Mouse (Mus musculus) limb, embryonic 12.5 days (tissue): ENCODE data around the gene Col17a1. TPM values are rescaled to one million over a fixed set of nuclear protein-coding genes. Genes with fewer than 3 reads are reported as not detected.

Experiments
- ATAC-seq: fragments of 200-750 bp; cut with Nextera tagmentation; 2 replicates; pipeline ENCODE4 v1.8.0; 2017; ENCODE audit warnings: low read depth, moderate TSS enrichment; ENCODE audit not compliant: insufficient number of reproducible peaks, insufficient read depth, low FRiP score, low TSS enrichment
- H3K27ac ChIP-seq: fragments of 300-500 bp; sonication (generic); 2 replicates; pipeline ENCODE4 v1.5.1; 2016; ENCODE audit warnings: mild to moderate bottlenecking, moderate library complexity
- H3K27me3 ChIP-seq: fragments of 300-500 bp; sonication (generic); 2 replicates; pipeline ENCODE4 v1.6.1; 2016; ENCODE audit warnings: mild to moderate bottlenecking, moderate library complexity
- H3K36me3 ChIP-seq: fragments of 300-500 bp; sonication (generic); 2 replicates; pipeline ENCODE4 v1.6.1; 2016; ENCODE audit warnings: mild to moderate bottlenecking, moderate library complexity
- H3K4me1 ChIP-seq: fragments of 300-500 bp; sonication (generic); replicated peaks from 2 replicates; pipeline ENCODE4 v1.6.1; 2016
- H3K4me2 ChIP-seq: fragments of 300-500 bp; sonication (generic); 2 replicates; pipeline ENCODE4 v1.6.1; 2016; ENCODE audit warnings: mild to moderate bottlenecking, moderate library complexity
- H3K4me3 ChIP-seq: fragments of 300-500 bp; sonication (generic); replicated peaks from 2 replicates; pipeline ENCODE4 v1.5.1; 2016; ENCODE audit warnings: mild to moderate bottlenecking
- H3K9ac ChIP-seq: fragments of 300-500 bp; sonication (generic); replicated peaks from 2 replicates; pipeline ENCODE4 v1.6.1; 2016; ENCODE audit warnings: mild to moderate bottlenecking, moderate library complexity
- H3K9me3 ChIP-seq: fragments of 300-500 bp; sonication (generic); 2 replicates; pipeline ENCODE4 v1.6.1; 2016; ENCODE audit warnings: mild to moderate bottlenecking, moderate library complexity
- WGBS: fragments of 180-500 bp; shearing (Covaris S2); methylation state at CpG from one replicate; pipeline ENCODE4 v1.1.7; 2016; 5-methylcytosine and 5-hydroxymethylcytosine counted together
- polyA plus RNA-seq: library from polyadenylated mRNA; unstranded; fragments of >200 nt; fragmentation: Nextera tagmentation; extraction: Ambion mirVana; gene quantifications from 2 replicates; pipeline ENCODE4 v1.2.1, GENCODE M21; 2016

Col17a1 gene
- 9.1 and 9.3 TPM in 2 replicates for polyA plus RNA-seq

DNA sequence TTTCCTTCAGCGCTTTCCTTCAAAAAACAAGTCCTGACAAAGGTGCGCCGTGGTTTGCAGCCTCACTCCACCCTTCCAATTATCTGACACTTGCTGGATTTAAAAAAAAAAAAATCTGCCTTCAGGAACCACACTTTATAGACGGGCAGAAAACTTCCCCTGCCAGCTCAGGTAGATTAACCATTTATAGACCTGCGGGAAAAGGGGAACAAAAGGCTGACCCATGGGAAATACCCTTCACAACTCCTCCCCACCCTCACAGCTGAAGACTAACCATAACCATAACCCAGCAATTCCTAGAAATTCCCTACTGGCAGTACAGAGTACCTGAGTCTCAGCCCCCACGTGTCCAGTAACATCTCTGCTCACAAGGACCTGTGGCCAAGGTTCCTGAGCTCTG is at the start of gene Col17a1:
Col17a1 (minus strand) TSS at position 101 of the 400 bp plus-strand sequence.
- Histone ChIP-seq H3K4me3 (peak within 1 kb of the TSS; percentile 12; the same call in 1 of the 2 replicates), H3K27ac (peak within 1 kb of the TSS; percentile 54; the same call in 1 of the 2 replicates), H3K4me2 (peak within 1 kb of the TSS; percentile 26)

DNA sequence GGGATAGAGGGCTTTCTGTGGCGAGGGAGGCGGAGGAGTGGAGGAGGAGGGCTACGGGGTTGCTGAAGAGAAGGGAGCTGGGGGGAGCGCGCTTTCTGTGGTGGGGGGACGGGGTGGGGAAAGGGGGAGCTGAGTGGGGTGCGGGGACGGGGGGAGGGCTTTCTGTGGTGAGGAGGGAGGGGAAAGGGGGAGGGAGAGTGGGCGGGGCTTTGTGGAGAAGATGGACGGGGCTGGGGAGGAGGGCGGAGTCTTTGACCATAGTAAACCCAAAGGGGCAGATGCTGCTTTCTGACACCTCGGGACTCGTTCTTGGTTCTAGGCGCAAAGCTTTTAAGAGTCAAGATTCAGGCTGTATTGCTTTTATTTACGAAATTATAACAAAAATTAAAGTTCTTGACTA is 40.0 kb upstream of the Col17a1 start:
- Histone ChIP-seq H3K4me3 (peak overlapping the region; percentile 74), H3K9me3 (no peaks in the 10 kb centered on the region), H3K4me2 (peak overlapping the region; percentile 69), H3K27ac (peak overlapping the region; percentile 98), H3K36me3 (peaks cover 41% of the 10 kb centered on the region), H3K4me1 (peaks cover 21% of the 10 kb centered on the region), H3K9ac (peak overlapping the region; percentile 79), H3K27me3 (no peaks in the 10 kb centered on the region)
- WGBS = under 1% methylated on average over 14 of the region's 15 CpGs
- ATAC-seq = no peak

More for the DNA sequence above, at the start of gene Col17a1:
- Histone ChIP-seq H3K27me3 (no peaks in the 10 kb centered on the region; the same call in none of the 2 replicates), H3K36me3 (no peaks in the 10 kb centered on the region), H3K9me3 (no peaks in the 10 kb centered on the region), H3K4me1 (peaks cover 7% of the 10 kb centered on the region; the same call in 1 of the 2 replicates), H3K9ac (no peak within 1 kb of the TSS)
- ATAC-seq = no peak
- 59% methylated on average over 6 of the region's 6 CpGs for WGBS

DNA sequence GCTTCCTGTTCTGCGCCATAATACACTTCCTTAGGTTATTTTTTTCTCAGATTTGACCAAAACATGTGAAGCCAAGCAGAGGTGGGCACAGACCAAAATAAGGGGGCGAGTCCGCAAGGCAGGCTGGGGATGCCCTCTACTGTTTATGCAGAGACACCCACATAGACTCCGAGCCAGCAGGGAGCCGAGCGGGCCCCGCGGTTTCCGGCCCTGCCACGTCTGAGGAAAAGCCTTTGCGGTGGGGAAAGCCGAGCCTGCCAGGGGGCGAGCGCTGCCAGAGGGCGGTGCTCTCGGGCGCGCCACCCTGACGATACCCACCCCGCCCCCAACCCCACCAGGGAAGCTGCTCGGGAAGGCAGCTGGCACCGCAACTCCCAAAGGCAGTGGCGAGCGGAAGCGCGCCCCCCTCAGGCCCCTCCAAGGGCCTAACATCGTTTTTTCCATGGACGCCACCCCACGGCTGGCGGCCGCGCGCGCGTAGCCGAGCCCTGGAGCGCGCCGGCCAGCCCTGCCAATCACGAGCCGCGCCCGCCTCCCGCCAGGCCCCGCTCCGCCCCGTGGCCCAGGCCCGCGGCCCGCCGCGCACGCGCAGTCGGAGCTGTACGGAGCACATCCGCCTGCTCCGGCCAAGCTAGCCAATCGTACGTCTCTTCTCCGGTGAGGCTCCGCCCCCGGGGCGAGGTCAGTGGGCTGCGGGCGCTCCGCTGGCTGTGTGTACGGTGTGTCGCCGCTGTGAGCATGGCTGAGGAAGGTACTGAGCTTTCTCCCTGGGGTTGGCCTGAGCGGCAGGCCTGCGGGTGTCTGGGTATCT is 39.4 kb upstream of the Col17a1 start, which contains the start of gene Sfr1:
Sfr1 (plus strand) TSS at position 612 of the 811 bp plus-strand sequence.
- Histone ChIP-seq H3K4me2 (peak within 1 kb of the TSS; percentile 69), H3K9me3 (no peaks in the 10 kb centered on the region), H3K27me3 (no peaks in the 10 kb centered on the region), H3K36me3 (peaks cover 37% of the 10 kb centered on the region), H3K9ac (peak within 1 kb of the TSS; percentile 79), H3K4me1 (peaks cover 21% of the 10 kb centered on the region), H3K27ac (peak within 1 kb of the TSS; percentile 98), H3K4me3 (peak within 1 kb of the TSS; percentile 74)
- ATAC-seq = peak; percentile 97
- under 1% methylated on average over 64 of the region's 72 CpGs for WGBS

DNA sequence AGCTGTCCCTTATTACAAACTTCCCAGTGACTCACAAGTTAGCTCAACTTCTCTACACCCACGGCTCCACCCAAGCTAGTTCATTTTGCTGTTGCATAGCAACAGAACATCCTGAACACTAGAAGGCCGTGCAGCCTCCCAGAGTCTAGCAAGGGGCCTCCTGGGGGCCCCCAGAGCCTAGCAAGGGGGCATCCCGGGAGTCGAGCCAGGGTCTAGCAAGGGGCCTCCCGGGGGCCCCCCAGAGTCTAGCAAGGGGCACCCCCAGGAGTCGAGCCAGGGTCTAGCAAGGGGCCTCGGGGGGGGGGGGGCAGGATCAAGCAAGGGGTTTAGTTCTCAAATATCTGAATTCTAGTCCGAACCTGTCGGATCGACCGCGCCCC is 38.8 kb upstream of the Col17a1 start:
- no peaks in the 10 kb centered on the region for H3K9me3 ChIP-seq
- H3K4me2 ChIP-seq = peak overlapping the region; percentile 69
- peak overlapping the region; percentile 98 for H3K27ac ChIP-seq
- H3K36me3 ChIP-seq = peaks cover 31% of the 10 kb centered on the region
- H3K4me3 ChIP-seq = peak overlapping the region; percentile 74
- peak overlapping the region; percentile 79 for H3K9ac ChIP-seq
- ATAC-seq = peak; percentile 81
- H3K4me1 ChIP-seq = peaks cover 21% of the 10 kb centered on the region
- no peaks in the 10 kb centered on the region for H3K27me3 ChIP-seq
- WGBS = under 1% methylated on average over 12 of the region's 12 CpGs

DNA sequence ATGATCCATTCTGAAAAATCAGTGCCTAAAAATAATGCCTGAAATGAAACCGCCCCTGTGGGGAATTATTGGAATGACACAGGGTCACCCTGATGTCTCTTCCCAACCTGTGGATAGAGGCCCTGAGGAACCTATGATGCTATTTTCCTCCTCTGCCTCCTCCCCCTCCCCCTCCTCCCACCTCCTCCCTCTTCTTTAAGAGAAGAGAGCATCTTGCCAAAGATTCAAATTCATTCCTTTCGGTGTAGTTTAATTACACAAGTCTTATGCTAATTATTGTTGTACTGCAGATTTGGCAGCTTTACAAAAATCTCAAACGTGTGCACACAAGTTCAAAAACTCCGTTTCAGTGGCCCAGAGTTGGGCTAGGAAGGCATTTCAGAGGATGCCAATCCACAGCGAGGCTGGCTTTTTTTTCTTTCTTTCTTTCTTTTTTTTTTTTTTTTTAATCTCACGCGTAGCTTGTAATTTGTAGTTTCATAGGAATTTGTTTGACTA is 33.8 kb upstream of the Col17a1 start:
- 69% methylated on average over 7 of the region's 7 CpGs for WGBS
- no peak overlapping the region for H3K4me2 ChIP-seq
- H3K27ac ChIP-seq = no peak overlapping the region
- no peaks in the 10 kb centered on the region for H3K36me3 ChIP-seq
- no peaks in the 10 kb centered on the region for H3K27me3 ChIP-seq
- H3K9me3 ChIP-seq = no peaks in the 10 kb centered on the region
- peaks cover 27% of the 10 kb centered on the region for H3K4me1 ChIP-seq
- ATAC-seq = no peak
- H3K4me3 ChIP-seq = no peak overlapping the region
- H3K9ac ChIP-seq = no peak overlapping the region

DNA sequence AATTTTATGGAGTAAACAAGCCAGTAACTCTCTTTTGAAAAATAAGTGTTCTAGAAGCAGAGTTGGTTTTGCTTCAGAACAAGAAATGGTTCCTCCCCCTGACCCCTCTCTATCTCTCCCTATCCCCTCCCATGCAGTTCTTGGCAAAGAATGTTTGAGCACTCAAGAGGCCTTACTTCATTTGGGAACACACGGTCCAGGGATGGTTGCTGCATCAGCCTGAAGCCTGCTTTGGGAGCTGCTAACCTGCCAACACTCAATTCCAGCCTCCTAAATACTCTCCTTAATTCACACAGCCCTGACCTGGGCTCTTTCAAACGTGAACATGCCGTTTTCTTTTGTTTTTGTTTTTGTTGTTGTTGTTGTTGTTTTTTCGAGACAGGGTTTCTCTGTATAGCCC is 33.0 kb upstream of the Col17a1 start:
- no peak overlapping the region for H3K4me3 ChIP-seq
- WGBS = 77% methylated on average over 4 of the region's 4 CpGs
- peaks cover 19% of the 10 kb centered on the region for H3K4me1 ChIP-seq
- ATAC-seq = no peak
- H3K27ac ChIP-seq = no peak overlapping the region
- no peaks in the 10 kb centered on the region for H3K9me3 ChIP-seq
- H3K36me3 ChIP-seq = no peaks in the 10 kb centered on the region
- H3K27me3 ChIP-seq = no peaks in the 10 kb centered on the region
- H3K4me2 ChIP-seq = no peak overlapping the region
- H3K9ac ChIP-seq = no peak overlapping the region

DNA sequence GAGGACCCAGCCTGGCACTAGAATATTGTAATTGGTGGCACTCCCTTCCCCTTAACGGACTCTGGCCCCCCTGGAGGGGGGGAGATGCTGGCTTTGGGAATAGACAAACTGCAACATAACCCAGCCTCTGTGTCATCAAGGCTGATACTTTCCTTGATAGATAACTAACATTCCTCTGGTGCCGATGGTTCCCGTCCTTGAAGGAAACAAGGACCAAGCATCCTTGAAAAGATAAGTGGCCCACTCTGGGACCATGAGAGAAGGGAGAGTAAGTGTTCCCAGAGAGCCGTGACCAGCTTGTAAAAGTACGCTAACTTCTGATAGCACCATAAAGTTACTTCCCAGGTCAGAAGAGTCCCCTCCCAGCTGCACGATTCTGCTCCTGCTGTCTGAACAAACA is 30.6 kb upstream of the Col17a1 start:
- H3K4me3 ChIP-seq = no peak overlapping the region
- 50% methylated on average over 6 of the region's 6 CpGs for WGBS
- no peaks in the 10 kb centered on the region for H3K27me3 ChIP-seq
- peaks cover 14% of the 10 kb centered on the region for H3K4me1 ChIP-seq
- 0 out of 2 replicates have a peak overlapping the region, but pooled peaks have one; percentile 12 for H3K27ac ChIP-seq
- H3K9ac ChIP-seq = no peak overlapping the region
- H3K36me3 ChIP-seq = no peaks in the 10 kb centered on the region
- ATAC-seq = no peak
- H3K9me3 ChIP-seq = no peaks in the 10 kb centered on the region
- peak overlapping the region; percentile 4; the same call in 1 of the 2 replicates for H3K4me2 ChIP-seq

DNA sequence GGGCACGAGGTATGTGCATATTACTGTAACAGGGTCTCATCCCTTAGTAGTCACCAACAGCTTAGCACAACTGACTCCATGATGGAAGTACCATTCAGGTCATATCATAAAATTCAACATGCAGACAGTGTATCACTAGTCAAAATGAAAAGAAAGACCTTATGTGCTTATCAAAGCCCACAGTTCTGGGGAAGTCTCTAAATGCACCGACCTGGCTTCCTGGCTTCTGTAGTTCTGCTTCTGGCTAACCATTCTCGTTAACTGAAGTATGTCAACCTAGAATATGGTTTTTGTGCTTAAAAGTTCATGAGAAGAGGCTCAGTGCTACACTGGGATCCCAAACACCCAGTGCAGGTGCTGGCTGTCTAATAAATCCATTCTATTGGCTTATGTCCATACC is 27.3 kb upstream of the Col17a1 start:
- no peak overlapping the region for H3K4me3 ChIP-seq
- no peak overlapping the region for H3K27ac ChIP-seq
- no peak overlapping the region for H3K4me2 ChIP-seq
- H3K36me3 ChIP-seq = no peaks in the 10 kb centered on the region
- H3K9ac ChIP-seq = no peak overlapping the region
- WGBS = 90% methylated on average over 3 of the region's 3 CpGs
- no peak for ATAC-seq
- no peaks in the 10 kb centered on the region for H3K27me3 ChIP-seq
- H3K4me1 ChIP-seq = peaks cover 8% of the 10 kb centered on the region
- H3K9me3 ChIP-seq = no peaks in the 10 kb centered on the region

DNA sequence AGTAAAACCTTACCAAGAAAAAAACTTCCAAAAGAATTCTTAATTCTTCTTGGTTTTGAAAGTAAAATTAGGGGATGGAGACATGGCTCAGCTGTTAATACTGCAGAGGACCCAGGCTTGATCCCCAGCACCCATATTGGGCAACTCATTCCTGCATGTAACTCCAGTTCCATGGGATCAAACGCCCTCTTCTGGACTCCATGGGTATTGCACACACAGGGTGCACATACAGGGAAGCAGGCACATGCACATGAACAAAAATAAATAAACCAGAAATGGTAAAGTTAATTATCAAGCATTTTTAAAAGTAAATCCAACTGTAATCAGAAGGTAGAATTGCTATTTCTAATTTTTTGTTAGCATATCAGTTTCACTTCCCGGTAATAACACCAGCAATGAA is 24.2 kb upstream of the Col17a1 start:
- H3K27me3 ChIP-seq = no peaks in the 10 kb centered on the region
- 66% methylated on average over 2 of the region's 2 CpGs for WGBS

DNA sequence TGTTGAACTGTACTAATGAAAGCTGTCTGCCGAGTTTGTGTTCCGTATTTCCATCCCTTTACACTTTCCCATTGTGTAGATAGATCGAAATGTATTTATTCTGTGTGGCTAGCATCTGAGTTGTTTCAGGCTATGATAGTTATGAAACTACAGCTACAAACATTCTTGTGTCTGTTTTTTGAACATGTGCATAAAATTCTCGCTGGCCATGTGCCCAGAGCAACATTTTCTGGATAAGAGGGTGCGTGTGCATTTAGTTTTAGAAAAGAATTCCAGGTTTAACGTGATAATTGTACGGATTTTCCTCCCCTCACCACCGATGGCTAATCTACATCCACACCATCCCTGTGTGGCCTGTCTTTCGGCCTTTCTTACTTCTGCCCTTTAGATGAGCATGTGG is 21.6 kb upstream of the Col17a1 start:
- no peaks in the 10 kb centered on the region for H3K36me3 ChIP-seq
- no peaks in the 10 kb centered on the region for H3K9me3 ChIP-seq
- H3K9ac ChIP-seq = no peak overlapping the region
- no peaks in the 10 kb centered on the region for H3K4me1 ChIP-seq
- no peak overlapping the region for H3K27ac ChIP-seq
- H3K27me3 ChIP-seq = no peaks in the 10 kb centered on the region
- H3K4me2 ChIP-seq = no peak overlapping the region
- no peak for ATAC-seq
- WGBS = 81% methylated on average over 9 of the region's 9 CpGs
- H3K4me3 ChIP-seq = no peak overlapping the region

More for the DNA sequence above, 24.2 kb upstream of the Col17a1 start:
- Histone ChIP-seq H3K27ac (no peak overlapping the region), H3K36me3 (no peaks in the 10 kb centered on the region), H3K4me2 (no peak overlapping the region), H3K4me3 (no peak overlapping the region), H3K4me1 (no peaks in the 10 kb centered on the region), H3K9me3 (no peaks in the 10 kb centered on the region), H3K9ac (no peak overlapping the region)
- no peak for ATAC-seq

DNA sequence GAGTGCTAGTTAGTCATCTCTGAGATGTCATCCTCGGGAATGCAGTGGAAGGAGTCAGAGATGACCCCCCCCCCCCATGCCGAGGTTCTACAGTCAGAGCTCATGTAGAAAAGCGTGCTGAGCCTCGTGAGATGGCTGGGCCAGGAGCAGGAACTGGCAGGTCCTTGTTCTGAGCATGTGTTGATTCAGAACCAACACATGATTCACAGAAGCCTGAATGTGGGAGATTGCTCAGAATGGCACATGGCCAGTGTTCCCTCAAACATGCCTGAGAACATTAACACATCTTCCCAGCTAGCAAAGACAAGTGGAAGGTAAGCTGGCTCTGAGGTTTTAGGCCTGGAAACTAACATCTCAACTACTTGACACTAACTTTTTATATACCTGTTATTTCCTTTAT is 18.5 kb upstream of the Col17a1 start:
- H3K4me3 ChIP-seq = no peak overlapping the region
- H3K4me2 ChIP-seq = no peak overlapping the region
- H3K27ac ChIP-seq = no peak overlapping the region
- no peak overlapping the region for H3K9ac ChIP-seq
- WGBS = 79% methylated on average over 4 of the region's 4 CpGs
- H3K27me3 ChIP-seq = no peaks in the 10 kb centered on the region
- H3K9me3 ChIP-seq = no peaks in the 10 kb centered on the region
- no peaks in the 10 kb centered on the region for H3K4me1 ChIP-seq
- no peaks in the 10 kb centered on the region for H3K36me3 ChIP-seq
- no peak for ATAC-seq
